Comparison of ENCODE assay signal across 8 mouse cellular contexts in the genomic region with DNA sequence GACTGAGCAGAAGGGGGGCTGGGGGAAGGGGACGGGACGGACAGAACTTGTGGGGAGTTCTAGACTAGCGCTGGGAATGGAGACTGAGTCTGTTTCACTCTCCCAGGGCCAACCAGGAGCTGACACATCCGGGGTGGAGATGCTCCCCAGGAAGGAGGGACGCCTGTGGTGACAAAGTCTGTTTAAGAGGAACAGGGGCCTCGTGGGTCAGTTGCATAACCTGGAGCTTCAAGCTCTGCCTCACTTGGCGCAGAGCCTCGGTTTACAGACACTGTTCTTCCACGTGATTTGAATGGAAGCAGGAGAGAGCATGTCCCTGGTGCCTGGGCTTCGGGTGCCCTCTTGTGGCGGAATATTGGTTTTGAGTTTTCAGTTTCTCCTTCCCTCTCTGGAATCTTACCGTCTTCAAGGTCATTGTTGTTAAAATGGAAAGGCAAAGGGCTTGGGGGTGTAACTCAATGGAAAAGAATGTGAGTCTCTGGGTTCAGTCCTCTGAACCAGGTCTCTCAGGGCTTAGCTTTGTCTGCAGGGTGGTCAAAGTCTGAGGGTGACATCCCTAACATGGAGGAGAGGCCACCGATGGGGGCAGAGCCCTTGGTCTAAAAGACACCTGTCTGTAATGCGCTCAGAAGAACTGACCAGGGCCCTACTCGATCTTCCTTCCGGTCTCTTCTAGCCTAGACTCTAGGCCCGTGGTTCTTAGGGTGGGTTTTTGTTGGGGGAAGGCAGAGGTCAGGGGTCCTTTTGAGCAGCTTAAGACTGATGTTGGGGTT. TPM values are rescaled to one million over a fixed set of nuclear protein-coding genes. Genes with fewer than 3 reads are reported as not detected.
DNase-seq lines count a peak whose midpoint lies in the region; ATAC-seq lines count a peak whose summit lies in the region.

No protein-coding gene starts in this region.

- no peak overlapping the region for H3K27ac ChIP-seq in forebrain, embryonic 11.5 days (ENCODE audit: low read depth, low read length)
- peak overlapping the region; percentile 6; the same call in 1 of the 2 replicates for H3K27ac ChIP-seq in heart, embryonic 16.5 days (ENCODE audit: low read length)
- H3K27ac ChIP-seq in liver, embryonic 15.5 days (replicated peaks), result peak overlapping the region; percentile 38; the same call in 1 of the 2 replicates
- H3K27ac ChIP-seq in neural tube, embryonic 12.5 days, result no peak overlapping the region

- peak overlapping the region; percentile 24; the same call in 1 of the 2 replicates for H3K4me2 ChIP-seq in forebrain, embryonic 11.5 days (ENCODE audit: low read depth, low read length, severe bottlenecking)
- peak overlapping the region; percentile 57 for H3K4me2 ChIP-seq in heart, embryonic 16.5 days (ENCODE audit: low read depth, low read length)
- peak overlapping the region; percentile 43 for H3K4me2 ChIP-seq in liver, embryonic 15.5 days
- peak overlapping the region; percentile 33 for H3K4me2 ChIP-seq in neural tube, embryonic 12.5 days (replicated peaks)

- WGBS in forebrain, embryonic 11.5 days, result 23% methylated on average over 17 of the region's 17 CpGs
- 13% methylated on average over 17 of the region's 17 CpGs for WGBS in heart, embryonic 16.5 days
- 11% methylated on average over 17 of the region's 17 CpGs for WGBS in liver, embryonic 15.5 days (ENCODE audit: insufficient replicate concordance)
- 22% methylated on average over 17 of the region's 17 CpGs for WGBS in neural tube, embryonic 12.5 days

- no peaks in the 10 kb centered on the region for H3K4me1 ChIP-seq in forebrain, embryonic 11.5 days (replicated peaks; ENCODE audit: control insufficient read depth, insufficient read depth, low read length)
- peaks cover 8% of the 10 kb centered on the region for H3K4me1 ChIP-seq in heart, embryonic 16.5 days (ENCODE audit: control insufficient read depth, insufficient read depth, low read length)
- peaks cover 15% of the 10 kb centered on the region for H3K4me1 ChIP-seq in liver, embryonic 15.5 days (replicated peaks)
- H3K4me1 ChIP-seq in neural tube, embryonic 12.5 days, result no peaks in the 10 kb centered on the region

- peak; percentile 88 for ATAC-seq in forebrain, embryonic 11.5 days (replicated peaks; ENCODE audit: low FRiP score)
- ATAC-seq in heart, embryonic 16.5 days (replicated peaks; ENCODE audit: extremely low read depth, insufficient read depth, low FRiP score), result peak; percentile 93
- ATAC-seq in liver, embryonic 15.5 days (ENCODE audit: insufficient read depth), result peak; percentile 83
- ATAC-seq in neural tube, embryonic 12.5 days (ENCODE audit: low FRiP score, low read depth), result peak; percentile 87

- H3K36me3 ChIP-seq in forebrain, embryonic 11.5 days (ENCODE audit: control insufficient read depth, insufficient read depth, low read length), result no peaks in the 10 kb centered on the region
- H3K36me3 ChIP-seq in heart, embryonic 16.5 days (ENCODE audit: control insufficient read depth, insufficient read depth), result no peaks in the 10 kb centered on the region
- H3K36me3 ChIP-seq in liver, embryonic 15.5 days (replicated peaks), result no peaks in the 10 kb centered on the region
- H3K36me3 ChIP-seq in neural tube, embryonic 12.5 days, result no peaks in the 10 kb centered on the region

- DNase-seq in CD8-positive naive resting alpha-beta T cell, adult 2 months (ENCODE audit: low read depth in 2 of 2, low spot score in 2 of 2), result peak; percentile 82 to 90
- peak; percentile 89 for DNase-seq in c-Kit-positive CD71-negative TER-119-negative erythroid progenitor cells, embryonic 14.5 days (ENCODE audit: low read depth)
- peak; percentile 89 for DNase-seq in forebrain, embryonic 11.5 days (ENCODE audit: low spot score)
- DNase-seq in kidney, postnatal 36 days, result peak; percentile 98
- DNase-seq in telencephalon, adult 2 months (ENCODE audit: low read depth, low spot score), result peak; percentile 92

- no peak overlapping the region for H3K4me3 ChIP-seq in forebrain, embryonic 11.5 days (ENCODE audit: low read depth, low read length)
- peak overlapping the region; percentile 16; the same call in 1 of the 2 replicates for H3K4me3 ChIP-seq in heart, embryonic 16.5 days (ENCODE audit: low read length)
- H3K4me3 ChIP-seq in liver, embryonic 15.5 days (replicated peaks), result peak overlapping the region; percentile 19; the same call in 1 of the 2 replicates
- H3K4me3 ChIP-seq in neural tube, embryonic 12.5 days, result no peak overlapping the region

- no peaks in the 10 kb centered on the region for H3K27me3 ChIP-seq in forebrain, embryonic 11.5 days (ENCODE audit: control insufficient read depth, insufficient read depth, low read length)
- no peaks in the 10 kb centered on the region for H3K27me3 ChIP-seq in heart, embryonic 16.5 days (ENCODE audit: control insufficient read depth, insufficient read depth, low read length)
- no peaks in the 10 kb centered on the region for H3K27me3 ChIP-seq in liver, embryonic 15.5 days
- no peaks in the 10 kb centered on the region for H3K27me3 ChIP-seq in neural tube, embryonic 12.5 days (replicated peaks)

- peak overlapping the region; percentile 33; the same call in 1 of the 2 replicates for H3K9ac ChIP-seq in forebrain, embryonic 11.5 days (ENCODE audit: low read length)
- peak overlapping the region; percentile 51 for H3K9ac ChIP-seq in heart, embryonic 16.5 days (ENCODE audit: low read length)
- H3K9ac ChIP-seq in liver, embryonic 15.5 days, result no peak overlapping the region
- no peak overlapping the region for H3K9ac ChIP-seq in neural tube, embryonic 12.5 days

- H3K9me3 ChIP-seq in forebrain, embryonic 11.5 days (ENCODE audit: control insufficient read depth, low read length), result no peaks in the 10 kb centered on the region
- no peaks in the 10 kb centered on the region for H3K9me3 ChIP-seq in heart, embryonic 16.5 days (replicated peaks; ENCODE audit: control insufficient read depth, low read length)
- no peaks in the 10 kb centered on the region for H3K9me3 ChIP-seq in liver, embryonic 15.5 days (replicated peaks)
- H3K9me3 ChIP-seq in neural tube, embryonic 12.5 days, result no peaks in the 10 kb centered on the region

RNA-seq across cellular contexts. Expression of a gene that starts 14.2 kb away (rescaled TPM):
- not detected in 2 replicates for polyA plus RNA-seq in forebrain, embryonic 11.5 days (2014; fragmentation: Nextera tagmentation; extraction: Ambion mirVana)
- not detected in 2 replicates for polyA plus RNA-seq in heart, embryonic 16.5 days (2015; fragmentation: Nextera tagmentation; extraction: Ambion mirVana)
- polyA plus RNA-seq in liver, embryonic 15.5 days (2015; fragmentation: Nextera tagmentation; extraction: Ambion mirVana), result not detected in 2 replicates
- polyA plus RNA-seq in neural tube, embryonic 12.5 days (2016; fragmentation: Nextera tagmentation; extraction: Ambion mirVana), result 0.42 TPM in 1 of 2 replicates, not detected in the other

RNA-seq across cellular contexts. Expression of a gene that starts 34.8 kb away (rescaled TPM):
- 1.3 and 2.3 TPM in 2 replicates for polyA plus RNA-seq in forebrain, embryonic 11.5 days (2014; fragmentation: Nextera tagmentation; extraction: Ambion mirVana)
- 7.9 and 18.5 TPM in 2 replicates for polyA plus RNA-seq in heart, embryonic 16.5 days (2015; fragmentation: Nextera tagmentation; extraction: Ambion mirVana)
- 1.3 and 1.6 TPM in 2 replicates for polyA plus RNA-seq in liver, embryonic 15.5 days (2015; fragmentation: Nextera tagmentation; extraction: Ambion mirVana)
- polyA plus RNA-seq in neural tube, embryonic 12.5 days (2016; fragmentation: Nextera tagmentation; extraction: Ambion mirVana), result 2.0 and 2.3 TPM in 2 replicates

RNA-seq across cellular contexts. Expression of a gene that starts 40.0 kb away (rescaled TPM):
- polyA plus RNA-seq in forebrain, embryonic 11.5 days (2014; fragmentation: Nextera tagmentation; extraction: Ambion mirVana), result 1.1 and 1.8 TPM in 2 replicates
- polyA plus RNA-seq in heart, embryonic 16.5 days (2015; fragmentation: Nextera tagmentation; extraction: Ambion mirVana), result 7.4 and 9.1 TPM in 2 replicates
- 8.4 and 9.0 TPM in 2 replicates for polyA plus RNA-seq in liver, embryonic 15.5 days (2015; fragmentation: Nextera tagmentation; extraction: Ambion mirVana)
- polyA plus RNA-seq in neural tube, embryonic 12.5 days (2016; fragmentation: Nextera tagmentation; extraction: Ambion mirVana), result 3.2 and 3.8 TPM in 2 replicates

RNA-seq across cellular contexts. Expression of a gene that starts 42.0 kb away (rescaled TPM):
- polyA plus RNA-seq in forebrain, embryonic 11.5 days (2014; fragmentation: Nextera tagmentation; extraction: Ambion mirVana), result 15.6 and 16.6 TPM in 2 replicates
- 43.0 and 51.4 TPM in 2 replicates for polyA plus RNA-seq in heart, embryonic 16.5 days (2015; fragmentation: Nextera tagmentation; extraction: Ambion mirVana)
- 20.6 and 25.1 TPM in 2 replicates for polyA plus RNA-seq in liver, embryonic 15.5 days (2015; fragmentation: Nextera tagmentation; extraction: Ambion mirVana)
- 17.0 and 18.7 TPM in 2 replicates for polyA plus RNA-seq in neural tube, embryonic 12.5 days (2016; fragmentation: Nextera tagmentation; extraction: Ambion mirVana)

RNA-seq across cellular contexts. Expression of a gene that starts 48.8 kb away (rescaled TPM):
- polyA plus RNA-seq in forebrain, embryonic 11.5 days (2014; fragmentation: Nextera tagmentation; extraction: Ambion mirVana), result 0.21 and 0.28 TPM in 2 replicates
- 2.6 and 2.9 TPM in 2 replicates for polyA plus RNA-seq in heart, embryonic 16.5 days (2015; fragmentation: Nextera tagmentation; extraction: Ambion mirVana)
- polyA plus RNA-seq in liver, embryonic 15.5 days (2015; fragmentation: Nextera tagmentation; extraction: Ambion mirVana), result 0.64 and 0.79 TPM in 2 replicates
- polyA plus RNA-seq in neural tube, embryonic 12.5 days (2016; fragmentation: Nextera tagmentation; extraction: Ambion mirVana), result 0.13 and 0.47 TPM in 2 replicates

Comparison
In these comparisons a context has a peak if more than half of its experiments do, and no peak if none do; other contexts are left out.
1. H3K27ac ChIP-seq: peak in heart, embryonic 16.5 days (single experiment) and liver, embryonic 15.5 days (single experiment); none in forebrain, embryonic 11.5 days (single experiment) and neural tube, embryonic 12.5 days (single experiment).
2. H3K4me3 ChIP-seq: peak in heart, embryonic 16.5 days (single experiment) and liver, embryonic 15.5 days (single experiment); none in forebrain, embryonic 11.5 days (single experiment) and neural tube, embryonic 12.5 days (single experiment).
3. H3K9ac ChIP-seq: peak in forebrain, embryonic 11.5 days (single experiment) and heart, embryonic 16.5 days (single experiment); none in liver, embryonic 15.5 days (single experiment) and neural tube, embryonic 12.5 days (single experiment).
4. Peak in every context shown above with its lines, with median percentiles within 50 percentile points of each other: DNase-seq, ATAC-seq and H3K4me2 ChIP-seq.